Mouse (Mus musculus) megakaryocyte, embryonic 14.5 days (primary cell): ENCODE data around the gene Isoc2b.
"Not testable (repeated sequence)": the region's sequence is repeated elsewhere in the genome, so short reads cannot be mapped to it uniquely, and the experiment has no call there.

Experiments used
- FLI1 ChIP-seq: IDR thresholded peaks from 2 replicates; pipeline ENCODE4 v1.6.1; 2012; ENCODE audit warnings: low read length, inconsistent platforms, mixed read lengths
- GATA1 ChIP-seq: IDR thresholded peaks from 3 replicates; pipeline ENCODE4 v1.6.1; 2012; ENCODE audit warnings: mixed read lengths, low read length, inconsistent platforms, borderline replicate concordance

DNA sequence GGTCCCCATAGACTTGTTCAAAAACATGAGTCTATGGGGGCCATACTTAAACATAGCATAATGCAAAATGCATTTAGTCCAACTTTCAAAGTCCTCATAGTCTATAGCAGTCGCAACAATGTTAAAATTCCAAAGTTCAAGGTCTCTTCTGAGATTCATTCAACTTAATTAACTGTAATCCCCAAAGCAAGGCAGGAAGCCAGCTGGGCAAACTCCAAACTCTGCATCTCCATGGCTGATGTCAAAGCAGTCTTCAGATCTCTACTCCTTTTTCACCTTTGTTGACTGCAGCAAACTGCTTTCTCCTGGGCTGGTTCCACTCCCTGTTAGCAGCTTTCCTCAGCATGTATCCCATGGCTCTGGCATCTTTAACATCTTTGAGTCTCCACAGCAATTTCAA lies 9.0 kb upstream of the Isoc2b start:
- not testable (repeated sequence) for TF ChIP-seq GATA1, FLI1
